Mouse (Mus musculus): ENCODE data around the gene Keg1.

Keg1 gene

GRCm38 (mm10) chr19:12762212-12763130 lies 66.9 kb downstream of the Keg1 start:
- DNase-seq (ENCODE audit: low spot score in 2 of 2), result no peak

- DNase-seq (ENCODE audit: low spot score in 2 of 2), result no peak
These were observed 69.7 kb downstream of the Keg1 start, which contains the start of gene Cntf for GRCm38 (mm10) chr19:12765308-12765707. Cntf (minus strand) TSS chr19:12765632.

Measured in right cerebral cortex, postnatal 36 days (tissue).